Mouse (Mus musculus) cerebellum, adult 2 months (tissue): ENCODE results near the gene 1700008O03Rik.

Source experiments
- CTCF ChIP-seq: fragments of 200-500 bp; IDR thresholded peaks from 2 replicates; pipeline ENCODE4 v1.5.1; 2011; ENCODE audit warnings: low read depth, mild to moderate bottlenecking, control low read depth, low read length, moderate library complexity, borderline replicate concordance; ENCODE audit not compliant: insufficient read depth
- POLR2A ChIP-seq: fragments of 200-500 bp; IDR thresholded peaks from 2 replicates; pipeline ENCODE4 v1.6.1; 2011; ENCODE audit warnings: low read length, control low read depth, borderline replicate concordance; ENCODE audit not compliant: insufficient read depth

DNA sequence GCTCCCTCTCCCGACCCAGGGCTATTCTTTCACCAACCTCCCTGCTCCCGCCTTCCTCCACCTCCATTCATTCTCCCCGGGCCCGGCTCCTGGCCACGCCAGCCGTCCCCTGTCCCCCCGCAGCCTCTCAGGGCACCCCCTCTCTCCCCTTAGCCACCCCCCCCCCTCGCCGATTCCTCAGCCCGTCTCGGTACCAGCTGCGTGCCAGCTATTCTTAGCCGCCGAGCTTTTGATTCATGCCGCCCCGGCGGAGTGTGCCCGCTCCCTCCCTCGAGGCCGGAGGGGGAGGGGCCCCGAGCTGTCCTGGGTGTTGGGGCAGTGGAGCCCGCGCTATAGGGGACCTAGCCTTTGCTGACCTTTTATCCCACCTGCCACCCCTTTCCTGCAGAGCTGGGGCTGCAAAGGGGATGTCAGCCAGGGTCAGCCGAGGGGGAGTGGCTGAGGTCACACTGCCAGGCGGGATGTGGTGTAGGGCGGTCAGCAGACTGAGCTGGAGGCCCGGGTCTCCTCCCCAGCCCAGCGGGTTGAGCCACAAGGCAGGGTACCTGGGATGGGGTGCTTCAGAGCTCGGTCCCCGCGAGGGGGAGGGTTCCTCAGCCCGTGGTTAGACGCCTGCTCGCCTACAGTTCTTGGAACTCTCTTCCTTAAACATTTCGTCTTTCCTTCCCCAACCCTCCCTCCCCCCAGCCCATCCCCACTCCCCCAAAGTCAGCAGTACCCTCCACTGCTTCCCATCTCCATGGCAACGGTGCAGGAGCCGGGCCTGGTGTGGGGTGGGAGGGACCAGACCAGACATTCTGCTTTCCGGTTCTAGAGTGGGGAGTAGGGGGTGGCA is 74.5 kb downstream of the 1700008O03Rik start:
- TF ChIP-seq POLR2A (no peak), CTCF (no peak)
